Mouse (Mus musculus): ENCODE measurements around the gene Spaar. TPM values are rescaled to one million over a fixed set of nuclear protein-coding genes. Genes with fewer than 3 reads are reported as not detected.
"Not testable (repeated sequence)": the region's sequence is repeated elsewhere in the genome, so short reads cannot be mapped to it uniquely, and the experiment has no call there.

Spaar gene
- polyA plus RNA-seq, 1 experiment, result not detected

GRCm38 (mm10) chr4:43770909-43771308 is 41.1 kb downstream of the Spaar start, which contains the start of gene Olfr159:
Gene Olfr159 (minus strand): TSS chr4:43771009.
- Histone ChIP-seq H3K27me3 (replicated peaks) (peaks cover 7% of the 10 kb centered on the region), H3K36me3 (replicated peaks; ENCODE audit: low read length) (no peaks in the 10 kb centered on the region), H3K4me1 (no peaks in the 10 kb centered on the region), H3K4me3 (replicated peaks) (no peak within 1 kb of the TSS), H3K9me3 (peaks cover 5% of the 10 kb centered on the region)
- no peak for TF ChIP-seq FLI1 (IDR thresholded peaks at IDR 0.05; ENCODE audit: low read length)
- TF ChIP-seq GATA1 (IDR thresholded peaks at IDR 0.05; ENCODE audit: borderline replicate concordance, low read length), result no peak

- Histone ChIP-seq H3K27me3 (replicated peaks) (peaks cover 7% of the 10 kb centered on the region), H3K4me1 (no peaks in the 10 kb centered on the region), H3K36me3 (replicated peaks; ENCODE audit: low read length) (no peaks in the 10 kb centered on the region), H3K9me3 (peaks cover 5% of the 10 kb centered on the region), H3K4me3 (replicated peaks) (no peak overlapping the region)
- TF ChIP-seq FLI1 (IDR thresholded peaks at IDR 0.05; ENCODE audit: low read length), result no peak
- no peak for TF ChIP-seq GATA1 (IDR thresholded peaks at IDR 0.05; ENCODE audit: borderline replicate concordance, low read length)
Observed at GRCm38 (mm10) chr4:43771626-43772025, 41.8 kb downstream of the Spaar start.

- H3K4me3 ChIP-seq (replicated peaks), result no peak overlapping the region
- no peaks in the 10 kb centered on the region for H3K36me3 ChIP-seq (replicated peaks; ENCODE audit: low read length)
- H3K9me3 ChIP-seq, result peaks cover 5% of the 10 kb centered on the region
- no peaks in the 10 kb centered on the region for H3K4me1 ChIP-seq
- TF ChIP-seq GATA1 (IDR thresholded peaks at IDR 0.05; ENCODE audit: borderline replicate concordance, low read length) (no peak), FLI1 (IDR thresholded peaks at IDR 0.05; ENCODE audit: low read length) (no peak)
- H3K27me3 ChIP-seq (replicated peaks), result peaks cover 7% of the 10 kb centered on the region
Observed at GRCm38 (mm10) chr4:43772304-43772703, 42.5 kb downstream of the Spaar start.

- Histone ChIP-seq H3K36me3 (replicated peaks; ENCODE audit: low read length) (no peaks in the 10 kb centered on the region), H3K9me3 (0 out of 2 replicates have a peak, but pooled peaks cover 7% of the 10 kb centered on the region), H3K4me3 (replicated peaks) (no peak overlapping the region), H3K4me1 (no peaks in the 10 kb centered on the region), H3K27me3 (replicated peaks) (no peaks in the 10 kb centered on the region)
- TF ChIP-seq GATA1 (IDR thresholded peaks at IDR 0.05; ENCODE audit: borderline replicate concordance, low read length), result no peak
- TF ChIP-seq FLI1 (IDR thresholded peaks at IDR 0.05; ENCODE audit: low read length), result no peak
Observed at GRCm38 (mm10) chr4:43795296-43795695, 65.5 kb downstream of the Spaar start.

DNA sequence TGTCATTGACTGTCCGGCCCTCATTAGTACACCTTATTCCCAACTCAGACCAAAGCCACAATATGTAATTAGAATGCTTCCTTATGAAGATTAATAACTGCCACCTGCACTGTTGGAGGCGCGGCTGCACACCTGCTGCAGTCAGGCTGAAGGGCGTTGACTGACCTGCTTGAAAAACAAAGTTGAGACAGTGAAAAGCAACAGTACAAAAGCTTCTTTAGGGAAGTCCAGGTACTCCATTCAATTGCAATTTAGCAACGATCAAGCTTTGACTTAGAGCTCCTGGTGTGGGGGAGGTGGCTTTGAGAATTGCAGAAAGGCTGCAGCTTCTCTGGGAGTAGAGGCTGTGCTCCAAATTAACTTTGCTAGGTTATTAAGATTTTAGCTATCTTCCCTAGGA is 66.0 kb downstream of the Spaar start:
- H3K27me3 ChIP-seq (replicated peaks); H3K9me3 ChIP-seq; H3K4me1 ChIP-seq: not testable (repeated sequence)

DNA sequence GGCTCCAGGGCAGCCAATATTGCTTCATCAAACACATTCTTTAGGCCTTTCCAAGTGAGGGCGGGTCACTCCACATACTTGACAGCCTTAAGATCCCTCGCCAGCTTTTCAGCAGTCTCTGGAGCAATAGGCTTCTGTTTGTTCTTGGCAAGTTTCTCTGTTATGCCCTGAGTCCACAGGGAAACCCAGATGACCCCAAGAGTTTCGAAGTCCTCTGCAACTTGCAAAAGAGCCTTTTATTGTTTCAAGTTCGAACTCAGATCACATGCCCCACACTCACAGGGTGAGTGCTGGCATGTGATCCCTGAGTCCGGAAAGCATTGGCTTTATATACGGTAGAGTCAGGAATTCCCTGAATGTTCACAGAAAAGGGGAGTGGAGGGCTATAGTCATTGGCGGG is 69.1 kb downstream of the Spaar start:
- TF ChIP-seq GATA1 (IDR thresholded peaks at IDR 0.05; ENCODE audit: borderline replicate concordance, low read length) (no peak), FLI1 (IDR thresholded peaks at IDR 0.05; ENCODE audit: low read length) (no peak)
- no peaks in the 10 kb centered on the region for H3K27me3 ChIP-seq (replicated peaks)

More for the DNA sequence above, 66.0 kb downstream of the Spaar start:
- not testable (repeated sequence) for H3K36me3 ChIP-seq (replicated peaks; ENCODE audit: low read length); H3K4me3 ChIP-seq (replicated peaks)

More for the DNA sequence above, 69.1 kb downstream of the Spaar start:
- peaks cover 13% of the 10 kb centered on the region for H3K9me3 ChIP-seq
- no peak overlapping the region for H3K4me3 ChIP-seq (replicated peaks)
- H3K4me1 ChIP-seq, result no peaks in the 10 kb centered on the region
- no peaks in the 10 kb centered on the region for H3K36me3 ChIP-seq (replicated peaks; ENCODE audit: low read length)

Other genes with a start within 250 kb of the Spaar start
- 3.9 TPM in 1 of 2 replicates, not detected in the other for gene Sit1, start 246.3 kb upstream of the Spaar start, polyA plus RNA-seq (2012; ENCODE audit: insufficient read depth, low replicate concordance)
- gene Ccdc107, start 237.1 kb upstream of the Spaar start, polyA plus RNA-seq (2012; ENCODE audit: insufficient read depth, low replicate concordance), result 74.6 and 104 TPM in 2 replicates
- 9.6 and 20.9 TPM in 2 replicates for gene Arhgef39, start 230.3 kb upstream of the Spaar start, polyA plus RNA-seq (2012; ENCODE audit: insufficient read depth, low replicate concordance)
- 1.4 and 11.2 TPM in 2 replicates for gene Car9, start 223.1 kb upstream of the Spaar start, polyA plus RNA-seq (2012; ENCODE audit: insufficient read depth, low replicate concordance)
- 4.7 TPM in 1 of 2 replicates, not detected in the other for gene Tpm2, start 206.3 kb upstream of the Spaar start, polyA plus RNA-seq (2012; ENCODE audit: insufficient read depth, low replicate concordance)
- 2.7 TPM in 1 of 2 replicates, not detected in the other for gene Creb3, start 167.7 kb upstream of the Spaar start, polyA plus RNA-seq (2012; ENCODE audit: insufficient read depth, low replicate concordance)
- 637 and 823 TPM in 2 replicates for gene Tln1, start 167.3 kb upstream of the Spaar start, polyA plus RNA-seq (2012; ENCODE audit: insufficient read depth, low replicate concordance)
- gene Rgp1, start 151.3 kb upstream of the Spaar start, polyA plus RNA-seq (2012; ENCODE audit: insufficient read depth, low replicate concordance), result 26.9 and 28.2 TPM in 2 replicates
- 9.1 and 40.1 TPM in 2 replicates for gene Gba2, start 151.2 kb upstream of the Spaar start, polyA plus RNA-seq (2012; ENCODE audit: insufficient read depth, low replicate concordance)
- not detected in 2 replicates for gene Msmp, start 145.5 kb upstream of the Spaar start, polyA plus RNA-seq (2012; ENCODE audit: insufficient read depth, low replicate concordance)
- not detected in 2 replicates for gene Npr2, start 98.1 kb upstream of the Spaar start, polyA plus RNA-seq (2012; ENCODE audit: insufficient read depth, low replicate concordance)
- gene Spag8, start 76.4 kb upstream of the Spaar start, polyA plus RNA-seq (2012; ENCODE audit: insufficient read depth, low replicate concordance), result not detected in 2 replicates
- gene Hint2, start 73.6 kb upstream of the Spaar start, polyA plus RNA-seq (2012; ENCODE audit: insufficient read depth, low replicate concordance), result 8.0 and 30.1 TPM in 2 replicates
- 2.8 TPM in 1 of 2 replicates, not detected in the other for gene Tmem8b, start 61.1 kb upstream of the Spaar start, polyA plus RNA-seq (2012; ENCODE audit: insufficient read depth, low replicate concordance)
- gene Fam221b, start 60.9 kb upstream of the Spaar start, polyA plus RNA-seq (2012; ENCODE audit: insufficient read depth, low replicate concordance), result 0.29 TPM in 1 of 2 replicates, not detected in the other
- gene Olfr70, start 29.2 kb upstream of the Spaar start, polyA plus RNA-seq (2012; ENCODE audit: insufficient read depth, low replicate concordance), result not detected in 2 replicates
- gene Olfr71, start 19.8 kb upstream of the Spaar start, polyA plus RNA-seq (2012; ENCODE audit: insufficient read depth, low replicate concordance), result not detected in 2 replicates
- gene Hrct1, start 2.8 kb upstream of the Spaar start, polyA plus RNA-seq (2012; ENCODE audit: insufficient read depth, low replicate concordance), result 0.12 TPM in 1 of 2 replicates, not detected in the other
- not detected in 2 replicates for gene Olfr159, start 41.0 kb downstream of the Spaar start, polyA plus RNA-seq (2012; ENCODE audit: insufficient read depth, low replicate concordance)
- gene Olfr156, start 93.9 kb downstream of the Spaar start, polyA plus RNA-seq (2012; ENCODE audit: insufficient read depth, low replicate concordance), result not detected in 2 replicates
- gene Olfr157, start 110.2 kb downstream of the Spaar start, polyA plus RNA-seq (2012; ENCODE audit: insufficient read depth, low replicate concordance), result 0.13 and 0.40 TPM in 2 replicates
- 0.08 TPM in 1 of 2 replicates, not detected in the other for gene Olfr155, start 121.5 kb downstream of the Spaar start, polyA plus RNA-seq (2012; ENCODE audit: insufficient read depth, low replicate concordance)
- gene Reck, start 145.5 kb downstream of the Spaar start, polyA plus RNA-seq (2012; ENCODE audit: insufficient read depth, low replicate concordance), result not detected in 2 replicates
- 6.5 and 32.0 TPM in 2 replicates for gene Glipr2, start 227.4 kb downstream of the Spaar start, polyA plus RNA-seq (2012; ENCODE audit: insufficient read depth, low replicate concordance)

Data from megakaryocyte, embryonic 14.5 days (primary cell).